In genomic region chr1:36444471-36445464, GRCm38 (mm10) we compare ENCODE assay signal across 8 mouse cellular contexts. TPM values are rescaled to one million over a fixed set of nuclear protein-coding genes. Genes with fewer than 3 reads are reported as not detected.
DNase-seq lines count a peak whose midpoint lies in the region; ATAC-seq and TF ChIP-seq lines count a peak whose summit lies in the region.

Gene Lman2l (minus strand): TSS chr1:36445271.

- peak; percentile 94 for DNase-seq in CD4-positive helper T cell, adult 2 months (ENCODE audit: low read depth, low spot score)
- peak; percentile 97 for DNase-seq in brain, embryonic 18.5 days (ENCODE audit: low read depth, low spot score)
- peak; percentile 99 for DNase-seq in kidney, postnatal 0 days (ENCODE audit: low spot score)
- peak; percentile 90 for DNase-seq in liver, embryonic 11.5 days (ENCODE audit: low spot score)
- peak; percentile 94 for DNase-seq in naive thymus-derived CD4-positive, alpha-beta T cell, adult 2 months (ENCODE audit: low read depth)

- H3K4me1 ChIP-seq in heart, embryonic 12.5 days (replicated peaks), result peaks cover 3% of the 10 kb centered on the region
- H3K4me1 ChIP-seq in kidney, postnatal 0 days (replicated peaks; ENCODE audit: insufficient read depth, low read length), result 0 out of 2 replicates have a peak, but pooled peaks cover 4% of the 10 kb centered on the region
- H3K4me1 ChIP-seq in liver, embryonic 11.5 days (replicated peaks; ENCODE audit: control insufficient read depth, insufficient read depth, low read length), result 0 out of 2 replicates have a peak, but pooled peaks cover 3% of the 10 kb centered on the region
- H3K4me1 ChIP-seq in stomach, embryonic 14.5 days (ENCODE audit: control insufficient read depth, insufficient read depth, low read length), result no peaks in the 10 kb centered on the region

- peaks cover 28% of the 10 kb centered on the region for H3K36me3 ChIP-seq in heart, embryonic 12.5 days
- 0 out of 2 replicates have a peak, but pooled peaks cover 2% of the 10 kb centered on the region for H3K36me3 ChIP-seq in kidney, postnatal 0 days (ENCODE audit: insufficient read depth, low read length)
- H3K36me3 ChIP-seq in liver, embryonic 11.5 days (ENCODE audit: control insufficient read depth, insufficient read depth, low read length), result no peaks in the 10 kb centered on the region
- no peaks in the 10 kb centered on the region for H3K36me3 ChIP-seq in stomach, embryonic 14.5 days (ENCODE audit: control insufficient read depth, insufficient read depth, low read length)

- H3K9ac ChIP-seq in heart, embryonic 12.5 days, result peak within 1 kb of the TSS; percentile 83
- H3K9ac ChIP-seq in kidney, postnatal 0 days (ENCODE audit: low read depth, low read length), result peak within 1 kb of the TSS; percentile 81
- peak within 1 kb of the TSS; percentile 71 for H3K9ac ChIP-seq in liver, embryonic 11.5 days (ENCODE audit: low read depth, low read length)
- peak within 1 kb of the TSS; percentile 57; the same call in 1 of the 2 replicates for H3K9ac ChIP-seq in stomach, embryonic 14.5 days (replicated peaks; ENCODE audit: low read depth, low read length)

- ATAC-seq in erythroid progenitor cell, adult 5-6 weeks (replicated peaks; ENCODE audit: low FRiP score, poor library complexity, severe bottlenecking), result peak; percentile 100
- ATAC-seq in heart, embryonic 12.5 days (ENCODE audit: insufficient number of reproducible peaks, low FRiP score), result peak; percentile 99
- ATAC-seq in kidney, postnatal 0 days (replicated peaks; ENCODE audit: low FRiP score, low read depth), result peak; percentile 99
- peak; percentile 100 for ATAC-seq in liver, embryonic 11.5 days (replicated peaks; ENCODE audit: low FRiP score)
- peak; percentile 99 for ATAC-seq in stomach, embryonic 14.5 days (ENCODE audit: insufficient number of reproducible peaks, insufficient read depth, low FRiP score, low read depth)

- H3K27ac ChIP-seq in heart, embryonic 12.5 days (ENCODE audit: poor library complexity, severe bottlenecking), result peak within 1 kb of the TSS; percentile 79
- H3K27ac ChIP-seq in kidney, postnatal 0 days, result peak within 1 kb of the TSS; percentile 87
- peak within 1 kb of the TSS; percentile 44 for H3K27ac ChIP-seq in liver, embryonic 11.5 days (ENCODE audit: low read depth, low read length)
- peak within 1 kb of the TSS; percentile 59; the same call in 1 of the 2 replicates for H3K27ac ChIP-seq in stomach, embryonic 14.5 days (ENCODE audit: low read length)

- WGBS in heart, embryonic 12.5 days, result under 1% methylated on average over 57 of the region's 57 CpGs
- under 1% methylated on average over 57 of the region's 57 CpGs for WGBS in kidney, postnatal 0 days
- WGBS in liver, embryonic 11.5 days, result under 1% methylated on average over 57 of the region's 57 CpGs
- under 1% methylated on average over 57 of the region's 57 CpGs for WGBS in stomach, embryonic 14.5 days

- H3K4me2 ChIP-seq in heart, embryonic 12.5 days, result peak within 1 kb of the TSS; percentile 90
- peak within 1 kb of the TSS; percentile 91 for H3K4me2 ChIP-seq in kidney, postnatal 0 days (ENCODE audit: low read length)
- peak within 1 kb of the TSS; percentile 82 for H3K4me2 ChIP-seq in liver, embryonic 11.5 days
- H3K4me2 ChIP-seq in stomach, embryonic 14.5 days (replicated peaks; ENCODE audit: low read depth, low read length), result peak within 1 kb of the TSS; percentile 75

- no peaks in the 10 kb centered on the region for H3K9me3 ChIP-seq in heart, embryonic 12.5 days (replicated peaks)
- no peaks in the 10 kb centered on the region for H3K9me3 ChIP-seq in kidney, postnatal 0 days (replicated peaks; ENCODE audit: low read length)
- no peaks in the 10 kb centered on the region for H3K9me3 ChIP-seq in liver, embryonic 11.5 days (ENCODE audit: control insufficient read depth, low read length)
- H3K9me3 ChIP-seq in stomach, embryonic 14.5 days (ENCODE audit: control insufficient read depth, low read depth, low read length), result no peaks in the 10 kb centered on the region

- H3K27me3 ChIP-seq in heart, embryonic 12.5 days (replicated peaks), result no peaks in the 10 kb centered on the region
- no peaks in the 10 kb centered on the region for H3K27me3 ChIP-seq in kidney, postnatal 0 days (ENCODE audit: insufficient read depth, low read length)
- H3K27me3 ChIP-seq in liver, embryonic 11.5 days (replicated peaks; ENCODE audit: control insufficient read depth, insufficient read depth, low read length), result no peaks in the 10 kb centered on the region
- H3K27me3 ChIP-seq in stomach, embryonic 14.5 days (ENCODE audit: control insufficient read depth, insufficient read depth, low read length), result no peaks in the 10 kb centered on the region

- H3K4me3 ChIP-seq in heart, embryonic 12.5 days, result peak within 1 kb of the TSS; percentile 81
- H3K4me3 ChIP-seq in kidney, postnatal 0 days (replicated peaks; ENCODE audit: low read depth, low read length), result peak within 1 kb of the TSS; percentile 91
- H3K4me3 ChIP-seq in liver, embryonic 11.5 days (ENCODE audit: low read depth, low read length), result peak within 1 kb of the TSS; percentile 82
- peak within 1 kb of the TSS; percentile 83 for H3K4me3 ChIP-seq in stomach, embryonic 14.5 days (ENCODE audit: low read depth, low read length)

- peak; percentile 23; the same call in 1 of the 2 replicates for TF ChIP-seq CTCF in kidney, postnatal 0 days (IDR thresholded peaks at IDR 0.05; ENCODE audit: low read depth)

RNA-seq across cellular contexts. Expression of gene Lman2l, which starts in this region (rescaled TPM):
- total RNA-seq in erythroid progenitor cell, adult 5-6 weeks (2015; ENCODE audit: low replicate concordance), result 7.2 and 13.4 TPM in 2 replicates
- total RNA-seq in erythroid progenitor cell, adult 5-6 weeks (2017; ENCODE audit: low replicate concordance), result 1.7 and 4.1 TPM in 2 replicates
- 53.8 and 57.7 TPM in 2 replicates for polyA plus RNA-seq in heart, embryonic 12.5 days (2016; fragmentation: Nextera tagmentation; extraction: Ambion mirVana)
- polyA plus RNA-seq in kidney, postnatal 0 days (2015; fragmentation: Nextera tagmentation; extraction: Ambion mirVana), result 35.9 and 38.3 TPM in 2 replicates
- 18.1 and 18.7 TPM in 2 replicates for polyA plus RNA-seq in liver, embryonic 11.5 days (2014; fragmentation: Nextera tagmentation; extraction: Ambion mirVana)
- 31.9 and 35.0 TPM in 2 replicates for polyA plus RNA-seq in stomach, embryonic 14.5 days (2014; fragmentation: Nextera tagmentation; extraction: Ambion mirVana)

Comparison
In these comparisons a context has a peak if more than half of its experiments do, and no peak if none do; other contexts are left out.
1. Peak in every context shown above with its lines: DNase-seq, ATAC-seq, H3K4me3 ChIP-seq and H3K27ac ChIP-seq.